Mouse (Mus musculus) adipocyte (in vitro differentiated cells): Measurements from ENCODE around the gene Harbi1.
"Not testable (repeated sequence)": the region's sequence is repeated elsewhere in the genome, so short reads cannot be mapped to it uniquely, and the experiment has no call there.

Experiments used
- DNase-seq: peaks from one replicate; pipeline ENCODE4 v3.0.0-alpha.2; 2016; ENCODE audit warnings: low spot score

The Harbi1 gene

DNA sequence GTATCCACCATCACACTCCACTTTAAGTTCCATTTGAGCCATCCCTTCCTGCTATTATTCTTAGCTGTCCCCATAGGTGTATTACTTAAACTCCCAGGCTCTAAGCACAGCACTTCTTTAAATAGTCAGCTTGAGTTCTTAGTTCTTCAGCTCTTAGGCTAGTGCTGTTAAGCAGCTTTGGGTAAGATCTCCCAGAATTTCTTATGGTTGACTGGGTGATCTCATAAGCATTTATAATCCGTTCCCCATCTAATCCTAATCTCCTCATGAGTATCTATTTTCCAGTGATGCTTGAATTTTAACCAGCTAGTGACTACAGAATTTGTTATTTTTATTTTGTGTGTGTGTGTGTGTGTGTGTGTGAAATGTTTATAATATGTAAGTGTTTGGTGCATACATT, 4.3 kb downstream of the Harbi1 start:
- no peak for DNase-seq

DNA sequence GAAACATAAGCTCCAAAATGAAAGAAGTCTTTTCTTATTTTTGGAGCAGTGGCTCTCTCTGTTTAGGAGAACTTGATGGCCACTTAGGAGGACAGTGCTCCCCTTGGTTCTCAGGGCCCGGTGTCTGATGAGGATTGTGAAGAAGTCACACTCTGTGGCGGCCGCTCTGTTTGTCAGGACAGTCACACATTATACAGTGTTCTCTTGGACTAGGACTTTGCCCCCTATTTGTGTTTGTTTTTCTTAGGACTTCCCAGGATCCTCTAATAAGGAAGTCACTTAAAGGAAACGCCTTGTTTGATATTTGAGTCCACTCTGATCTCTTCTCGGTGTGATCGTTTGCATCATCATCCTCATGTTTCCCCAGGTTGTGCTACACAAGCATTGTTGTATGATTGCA, 7.6 kb downstream of the Harbi1 start:
- DNase-seq = no peak

DNA sequence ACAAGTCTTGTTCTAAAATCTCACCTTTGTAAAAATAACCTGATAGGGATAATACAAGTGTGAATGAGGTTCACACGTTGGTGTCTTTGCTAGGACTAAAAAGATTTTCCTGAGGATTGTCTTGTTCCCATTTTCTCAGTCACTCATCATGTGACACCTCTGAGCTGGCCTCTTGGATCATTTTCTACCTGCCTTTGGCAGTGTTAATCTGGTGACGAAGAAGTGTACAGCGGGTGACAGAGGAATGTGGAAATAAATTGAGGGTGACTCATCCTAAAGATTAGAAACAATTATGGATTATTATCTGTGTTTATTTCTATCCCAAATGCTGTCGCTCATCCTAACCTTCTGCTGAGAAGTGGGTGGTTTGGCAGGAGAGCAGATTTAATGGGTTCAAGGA, 12.7 kb downstream of the Harbi1 start:
- DNase-seq = no peak

DNA sequence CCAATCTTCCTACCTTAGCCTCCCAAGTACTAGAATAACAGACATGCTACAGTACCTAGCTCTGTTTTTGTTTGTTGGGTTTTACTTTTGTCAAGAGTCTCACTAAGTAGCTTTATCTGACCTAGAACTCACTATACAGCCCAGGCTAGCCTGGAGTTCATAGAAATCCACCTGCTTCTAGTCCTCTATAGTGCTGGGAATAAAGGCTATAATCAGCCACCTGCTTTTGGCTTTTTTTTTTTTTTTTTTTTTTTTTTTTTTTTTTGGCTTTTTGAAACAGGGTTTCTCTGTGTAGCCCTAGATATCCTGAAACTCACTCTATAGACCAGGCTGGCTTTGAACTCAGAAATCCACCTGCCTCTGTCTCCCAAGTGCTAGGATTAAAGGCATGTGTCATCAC, 13.3 kb downstream of the Harbi1 start:
- DNase-seq = no peak

DNA sequence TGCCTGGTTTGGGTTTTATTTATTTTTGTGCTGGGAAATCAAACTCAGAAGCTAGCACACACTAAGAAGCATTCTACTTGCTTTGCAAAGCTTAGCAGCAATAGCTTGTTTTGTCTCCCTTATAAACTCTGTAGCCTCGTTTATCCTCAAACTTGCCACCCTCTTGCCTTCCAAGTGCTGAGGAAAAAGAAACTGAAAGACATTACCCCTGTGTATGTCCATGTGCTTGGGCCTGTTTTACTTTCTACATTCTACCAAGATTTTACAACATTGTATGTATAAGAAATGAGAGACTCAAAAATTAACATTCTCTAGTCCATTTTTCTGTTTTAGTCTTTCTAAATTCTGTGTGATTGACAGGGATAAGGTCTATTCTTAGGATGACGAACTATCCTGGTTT, 14.1 kb downstream of the Harbi1 start:
- peak; percentile 24 for DNase-seq

DNA sequence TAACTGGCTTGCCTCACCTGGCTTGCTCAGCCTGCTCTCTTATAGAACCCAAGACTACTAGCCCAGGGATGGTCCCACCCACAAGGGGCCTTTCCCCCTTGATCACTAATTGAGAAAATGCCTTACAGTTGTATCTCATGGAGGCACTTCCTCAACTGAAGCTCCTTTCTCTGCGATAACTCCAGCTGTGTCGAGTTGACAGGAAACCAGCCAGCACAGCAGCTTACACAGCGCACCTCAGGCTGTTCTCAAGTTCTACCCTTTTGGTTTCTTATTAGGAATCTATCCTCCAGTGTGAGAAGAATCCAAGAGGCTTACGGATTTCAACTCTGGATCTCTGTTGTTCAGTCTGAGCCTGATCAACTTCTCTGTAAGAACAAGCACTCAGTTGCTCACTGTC, 14.8 kb downstream of the Harbi1 start:
- DNase-seq = not testable (repeated sequence)

DNA sequence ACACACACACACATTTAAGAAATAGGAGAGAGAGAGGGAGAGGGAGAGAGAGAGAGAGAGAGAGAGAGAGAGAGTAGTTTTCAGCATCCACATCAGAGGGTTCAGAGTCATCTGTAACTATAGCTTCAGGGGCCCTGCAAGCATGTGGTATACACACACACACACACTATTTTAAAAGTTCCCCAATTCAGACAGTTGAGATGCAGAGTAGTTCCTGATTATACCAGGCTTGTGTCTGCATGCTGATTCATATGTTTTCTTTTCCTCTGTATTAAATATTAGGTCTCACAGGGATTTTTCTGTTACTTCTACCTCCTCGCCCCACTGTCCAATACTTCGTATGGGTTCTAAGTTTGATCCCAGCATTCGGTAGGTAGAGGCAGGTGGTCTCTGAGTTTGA, 16.4 kb downstream of the Harbi1 start:
- no peak for DNase-seq

DNA sequence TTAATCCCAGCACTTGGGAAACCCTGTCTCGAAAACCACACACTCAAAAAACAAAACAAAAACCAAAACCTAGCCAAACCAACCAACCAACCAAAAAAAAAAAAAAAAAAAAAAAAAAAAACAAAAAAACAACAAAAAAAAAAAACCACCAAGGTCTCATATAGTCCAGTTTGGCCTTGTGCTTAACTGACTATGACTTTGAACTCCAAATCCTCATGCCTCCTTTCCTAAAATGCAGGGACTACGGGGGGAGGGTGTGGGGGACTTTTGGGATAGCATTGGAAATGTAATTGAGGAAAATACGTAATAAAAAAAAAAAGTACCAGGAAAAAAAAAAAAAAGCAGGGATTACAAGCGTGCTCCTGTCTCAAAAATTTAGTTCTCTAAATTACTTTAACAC, 18.9 kb downstream of the Harbi1 start:
- no peak for DNase-seq

DNA sequence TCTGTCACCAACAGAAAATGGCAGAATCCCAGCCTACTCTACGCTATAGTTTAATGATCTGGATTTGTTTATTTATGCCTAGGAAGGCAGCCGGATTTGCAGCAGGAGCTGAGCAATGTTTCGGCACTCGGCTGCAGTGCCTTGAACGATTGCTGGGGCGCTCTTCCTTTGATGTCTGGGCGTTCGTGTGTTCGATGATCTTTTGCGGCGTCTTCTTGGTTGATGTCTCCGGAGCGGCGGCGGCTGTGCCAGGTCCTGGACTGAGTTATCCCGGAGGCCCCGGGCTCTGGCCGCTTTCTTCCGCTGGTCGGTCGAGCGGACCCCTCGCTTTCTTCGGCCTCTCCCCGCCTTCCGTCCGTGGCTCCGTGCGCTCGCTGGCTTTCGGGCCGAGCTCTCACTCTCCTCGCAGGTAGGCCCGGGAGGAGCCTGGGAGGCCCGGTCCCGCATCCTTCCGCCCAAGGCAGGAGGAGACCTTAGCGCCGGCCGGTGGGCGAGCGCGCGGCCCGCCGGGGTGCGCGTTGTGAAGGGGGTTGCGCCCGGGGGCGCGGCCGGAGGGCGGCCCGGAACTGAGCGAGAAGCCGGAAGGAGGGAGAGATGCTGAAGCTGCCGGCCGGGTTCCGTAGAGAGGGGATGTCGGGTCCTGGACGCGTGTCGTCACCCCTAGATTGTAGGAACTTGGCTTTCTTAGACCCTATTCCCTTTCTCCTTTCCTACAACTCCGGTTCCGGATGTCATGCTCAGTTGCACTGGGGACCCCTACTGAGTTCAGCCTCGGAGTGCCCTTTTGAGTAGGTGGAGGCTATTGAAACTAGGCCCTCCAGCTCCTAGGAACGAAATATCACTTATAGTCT, 19.5 kb downstream of the Harbi1 start, which contains the start of gene Ambra1:
TSS of gene Ambra1 (plus strand) at position 164 of the 851 bp plus-strand sequence.
- peak; percentile 96 for DNase-seq

DNA sequence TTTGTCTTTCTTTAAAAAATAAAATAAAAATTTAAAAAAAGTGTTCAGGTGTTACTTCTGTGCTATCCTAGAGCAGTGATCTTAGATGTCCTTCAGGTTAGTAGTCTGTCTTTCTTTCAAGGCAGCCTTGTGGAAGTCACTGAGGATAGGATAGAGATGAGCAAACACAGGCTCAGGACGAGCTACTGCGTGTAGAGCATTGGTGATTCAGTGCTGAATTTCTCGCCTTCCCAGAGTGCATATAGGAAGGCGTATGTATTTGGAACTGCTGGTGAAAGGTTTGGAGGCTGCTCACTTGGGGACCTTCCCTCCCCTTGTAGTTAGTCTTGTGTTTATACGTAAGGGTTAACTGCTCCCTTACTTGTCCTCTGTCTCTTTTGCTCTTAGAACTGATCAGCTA, 24.6 kb downstream of the Harbi1 start:
- DNase-seq = no peak

DNA sequence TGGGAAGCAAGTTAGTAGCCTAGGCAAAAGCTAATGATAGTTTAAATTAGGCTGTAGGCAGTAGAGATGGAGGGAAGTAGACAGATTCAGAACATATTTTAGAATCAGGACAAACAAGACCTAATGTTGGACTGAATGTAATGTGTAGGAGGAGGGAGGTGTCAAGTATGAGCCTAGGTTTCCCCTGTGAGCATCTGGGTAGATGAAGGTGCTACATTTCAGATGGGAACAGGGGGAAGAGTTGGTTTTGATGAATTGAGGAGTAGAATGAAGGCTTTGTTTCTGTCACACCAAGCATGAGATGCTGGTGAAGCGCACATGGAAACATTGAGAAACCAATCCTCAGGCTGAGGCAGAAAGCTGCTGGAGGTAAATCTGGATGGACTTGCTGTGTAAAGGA, 28.9 kb downstream of the Harbi1 start:
- DNase-seq = no peak

DNA sequence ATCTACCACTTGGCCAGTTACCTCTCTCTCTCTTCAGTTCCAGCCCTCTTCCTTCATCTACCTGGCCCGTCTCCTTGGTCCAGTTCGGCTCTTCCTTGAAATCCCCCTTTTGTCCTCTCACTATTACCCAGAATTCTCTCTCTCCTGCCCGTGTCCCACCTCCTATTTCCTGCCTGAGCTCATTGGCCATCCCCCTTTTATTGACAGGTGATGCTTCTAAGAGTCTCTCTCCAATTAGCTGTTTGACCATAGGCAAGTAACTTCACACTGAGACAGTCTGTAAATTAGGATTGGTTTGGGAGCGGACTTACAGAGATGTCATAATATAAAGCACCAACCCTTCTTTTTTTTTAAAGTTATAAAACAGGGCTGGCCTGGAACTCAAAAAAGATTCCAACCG, 34.0 kb downstream of the Harbi1 start:
- DNase-seq = no peak

DNA sequence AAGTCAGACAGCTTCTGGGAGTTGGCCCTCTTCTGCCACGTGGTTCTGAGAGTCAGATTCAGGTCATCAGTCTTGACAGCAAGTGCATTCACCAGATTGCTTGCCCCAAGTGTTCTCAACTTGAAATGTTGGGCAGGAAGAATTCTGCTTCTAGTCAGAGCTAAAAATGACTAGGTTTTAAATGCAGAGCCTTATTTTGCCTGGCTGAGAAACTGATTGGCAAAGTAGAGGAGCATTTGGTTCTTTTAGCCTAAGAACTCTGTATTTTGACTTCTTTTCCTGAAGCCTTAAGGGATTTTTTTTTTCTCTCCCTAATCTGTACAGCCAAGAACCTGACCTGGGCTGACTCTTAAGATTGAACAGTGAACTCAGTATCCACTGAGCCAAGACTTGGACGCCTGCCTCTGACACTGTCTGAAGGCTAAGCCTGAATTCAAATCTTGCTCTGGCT, 39.2 kb downstream of the Harbi1 start:
- peak; percentile 91 for DNase-seq
